Mouse (Mus musculus): Measurements from ENCODE around the gene Slc19a1. TPM values are rescaled to one million over a fixed set of nuclear protein-coding genes. Genes with fewer than 3 reads are reported as not detected.

The Slc19a1 gene
- polyA plus RNA-seq, 1 experiment from 2014 or later: 30.9 TPM

DNA sequence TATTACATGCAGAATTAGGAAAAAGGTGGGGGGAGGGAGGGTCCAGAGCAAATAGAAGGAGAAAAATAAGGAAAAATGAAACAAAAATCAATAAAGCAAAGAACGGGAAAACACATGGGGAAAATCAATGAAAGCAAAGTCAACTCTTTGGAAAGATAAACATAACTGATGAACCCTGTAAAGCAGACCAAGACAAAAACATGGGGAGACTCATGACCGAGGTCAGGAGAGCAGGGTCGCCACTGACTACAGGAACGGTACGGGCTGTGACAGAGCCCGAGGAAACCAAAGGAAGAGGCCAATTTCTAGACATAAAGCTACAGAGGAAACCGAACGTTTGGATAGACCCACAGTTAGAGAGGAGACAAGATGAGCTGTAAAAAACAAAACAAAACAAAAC is 71.6 kb downstream of the Slc19a1 start:
- no peaks in the 10 kb centered on the region for H3K4me1 ChIP-seq (replicated peaks)
- H3K27ac ChIP-seq: no peak overlapping the region
- WGBS: 79% methylated on average over 8 of the region's 8 CpGs
- ATAC-seq (ENCODE audit: low FRiP score): no peak
- no peak overlapping the region for H3K4me2 ChIP-seq
- H3K36me3 ChIP-seq: no peaks in the 10 kb centered on the region
- no peaks in the 10 kb centered on the region for H3K27me3 ChIP-seq
- no peak overlapping the region for H3K4me3 ChIP-seq
- H3K9me3 ChIP-seq: no peaks in the 10 kb centered on the region
- no peak overlapping the region for H3K9ac ChIP-seq

DNA sequence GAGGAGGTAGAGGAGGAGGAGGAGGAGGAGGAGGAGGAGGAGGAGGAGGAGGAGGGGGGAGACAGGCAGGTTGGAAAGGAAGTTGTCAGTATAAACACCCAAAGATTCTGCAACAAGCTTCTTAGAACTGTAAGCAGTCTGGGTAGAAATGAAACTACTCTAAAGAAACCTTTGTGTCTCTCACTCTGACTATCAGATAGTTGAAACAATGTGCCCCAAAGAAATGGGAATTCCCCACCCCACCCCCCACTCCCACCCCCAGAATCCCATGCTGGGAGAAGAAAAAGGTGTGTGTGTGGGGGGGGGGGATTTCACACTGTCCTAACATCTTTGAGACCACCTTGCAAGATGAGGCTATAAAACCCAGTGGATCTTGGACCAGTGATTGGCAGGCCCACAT is 72.3 kb downstream of the Slc19a1 start:
- Histone ChIP-seq H3K9ac (no peak overlapping the region), H3K4me1 (replicated peaks) (0 out of 2 replicates have a peak, but pooled peaks cover under 1% of the 10 kb centered on the region), H3K9me3 (no peaks in the 10 kb centered on the region), H3K36me3 (no peaks in the 10 kb centered on the region), H3K27ac (no peak overlapping the region), H3K27me3 (no peaks in the 10 kb centered on the region), H3K4me3 (no peak overlapping the region), H3K4me2 (no peak overlapping the region)
- no peak for ATAC-seq (ENCODE audit: low FRiP score)

DNA sequence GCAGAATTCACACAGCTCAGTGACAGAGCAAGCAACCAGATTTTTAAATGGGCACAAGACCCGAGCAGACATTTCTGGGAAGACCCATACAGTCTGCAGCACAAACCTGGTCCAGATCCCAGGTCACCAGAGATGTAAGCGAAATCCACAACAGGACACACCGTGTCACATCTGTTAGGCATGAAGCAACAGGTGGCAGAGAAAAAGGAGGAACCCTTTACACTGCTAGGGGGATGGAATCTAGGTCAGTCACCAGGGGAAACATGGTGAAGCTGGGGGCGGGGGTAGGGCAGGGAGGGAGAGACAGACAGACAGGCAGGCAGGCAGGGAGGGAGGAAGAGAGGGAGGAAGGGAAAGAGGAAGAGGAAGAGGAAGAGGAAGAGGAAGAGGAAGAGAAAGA is 76.1 kb downstream of the Slc19a1 start:
- Histone ChIP-seq H3K9ac (no peak overlapping the region), H3K27me3 (no peaks in the 10 kb centered on the region), H3K4me3 (no peak overlapping the region), H3K4me1 (replicated peaks) (peaks cover 17% of the 10 kb centered on the region), H3K9me3 (no peaks in the 10 kb centered on the region), H3K36me3 (no peaks in the 10 kb centered on the region), H3K4me2 (no peak overlapping the region), H3K27ac (no peak overlapping the region)
- 88% methylated on average over 3 of the region's 4 CpGs for WGBS
- ATAC-seq (ENCODE audit: low FRiP score): no peak

DNA sequence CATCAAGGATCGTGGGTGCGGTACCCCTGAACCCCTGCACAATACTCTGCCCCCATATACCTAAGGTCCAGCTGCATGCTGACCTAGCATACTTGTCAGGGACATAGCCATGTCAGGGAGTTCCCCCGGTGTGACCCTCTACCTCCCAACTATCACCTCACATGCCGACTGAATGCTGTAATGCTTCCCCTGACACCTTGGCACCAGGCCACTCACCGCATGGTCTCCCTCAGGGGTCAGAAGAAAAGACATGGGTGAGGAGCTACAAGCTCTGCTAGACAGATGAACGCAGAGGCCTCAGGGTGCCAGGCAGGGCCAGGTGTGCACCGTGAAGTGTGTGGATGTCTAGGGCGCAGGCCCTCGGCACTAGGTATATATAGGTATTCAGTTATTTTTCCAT is 78.0 kb downstream of the Slc19a1 start:
- H3K4me1 ChIP-seq (replicated peaks): peaks cover 30% of the 10 kb centered on the region
- H3K27me3 ChIP-seq: no peaks in the 10 kb centered on the region
- H3K9me3 ChIP-seq: no peaks in the 10 kb centered on the region
- H3K27ac ChIP-seq: no peak overlapping the region
- H3K9ac ChIP-seq: no peak overlapping the region
- no peak overlapping the region for H3K4me3 ChIP-seq
- H3K4me2 ChIP-seq: no peak overlapping the region
- ATAC-seq (ENCODE audit: low FRiP score): no peak
- WGBS: 94% methylated on average over 9 of the region's 9 CpGs
- H3K36me3 ChIP-seq: no peaks in the 10 kb centered on the region

Other genes with a start within 250 kb of the Slc19a1 start
- 72.2 and 78.2 TPM in 2 replicates for gene Pcbp3, start 70.4 kb upstream of the Slc19a1 start, polyA plus RNA-seq (2015; fragmentation: Nextera tagmentation; extraction: Ambion mirVana)
- gene Col18a1, start 134.3 kb downstream of the Slc19a1 start, polyA plus RNA-seq (2015; fragmentation: Nextera tagmentation; extraction: Ambion mirVana): 53.1 and 62.7 TPM in 2 replicates
- gene Pofut2, start 227.0 kb downstream of the Slc19a1 start, polyA plus RNA-seq (2015; fragmentation: Nextera tagmentation; extraction: Ambion mirVana): 57.3 and 63.4 TPM in 2 replicates

Measured in hindbrain, embryonic 13.5 days (tissue).